Mouse (Mus musculus): ENCODE measurements at regions not wholly inside any gene's neighbourhood (a gene's known extent, or its start where the extent isn't known, plus 50 kb on each side); places are given as distances from the start of the nearest gene placed in this dataset.
A peak's percentile ranks its signal among the peaks of the same experiment; 100 is the strongest.

DNA sequence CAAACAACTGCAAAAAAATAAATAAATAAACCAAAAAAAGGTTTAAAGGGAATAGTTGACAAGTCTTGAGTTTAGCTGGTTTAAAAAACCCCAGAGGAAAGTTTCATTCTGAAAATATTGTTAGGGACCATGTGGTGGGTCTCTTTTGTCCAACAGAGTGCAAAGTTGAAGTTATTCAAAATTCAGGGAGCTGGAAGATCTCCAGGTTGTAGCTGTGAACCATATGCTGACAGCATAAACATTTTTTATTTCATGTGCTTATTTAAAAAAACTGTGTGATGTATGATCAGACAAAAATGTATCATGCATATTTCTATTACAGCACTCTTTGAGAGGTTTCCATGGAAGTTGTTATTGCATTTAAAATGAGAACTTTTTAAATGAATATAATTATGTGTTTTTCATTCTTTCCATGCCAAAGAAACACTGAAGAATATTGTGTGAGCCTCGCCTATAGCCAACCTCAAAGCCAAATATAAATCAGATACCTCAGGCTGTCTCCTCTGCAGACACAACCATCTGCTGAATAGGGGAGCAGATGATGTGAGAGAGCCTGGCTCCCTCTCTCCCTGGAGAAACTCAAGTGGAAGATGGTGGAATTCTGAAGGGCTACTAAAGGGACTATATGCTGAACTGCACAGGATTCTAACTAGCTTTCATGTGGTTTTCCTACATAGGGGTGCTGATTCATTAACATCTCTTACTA lies 413.4 kb upstream of the Impad1 start:
- peak; percentile 7 to 51 for DNase-seq (ENCODE audit: low spot score in 2 of 2)

DNA sequence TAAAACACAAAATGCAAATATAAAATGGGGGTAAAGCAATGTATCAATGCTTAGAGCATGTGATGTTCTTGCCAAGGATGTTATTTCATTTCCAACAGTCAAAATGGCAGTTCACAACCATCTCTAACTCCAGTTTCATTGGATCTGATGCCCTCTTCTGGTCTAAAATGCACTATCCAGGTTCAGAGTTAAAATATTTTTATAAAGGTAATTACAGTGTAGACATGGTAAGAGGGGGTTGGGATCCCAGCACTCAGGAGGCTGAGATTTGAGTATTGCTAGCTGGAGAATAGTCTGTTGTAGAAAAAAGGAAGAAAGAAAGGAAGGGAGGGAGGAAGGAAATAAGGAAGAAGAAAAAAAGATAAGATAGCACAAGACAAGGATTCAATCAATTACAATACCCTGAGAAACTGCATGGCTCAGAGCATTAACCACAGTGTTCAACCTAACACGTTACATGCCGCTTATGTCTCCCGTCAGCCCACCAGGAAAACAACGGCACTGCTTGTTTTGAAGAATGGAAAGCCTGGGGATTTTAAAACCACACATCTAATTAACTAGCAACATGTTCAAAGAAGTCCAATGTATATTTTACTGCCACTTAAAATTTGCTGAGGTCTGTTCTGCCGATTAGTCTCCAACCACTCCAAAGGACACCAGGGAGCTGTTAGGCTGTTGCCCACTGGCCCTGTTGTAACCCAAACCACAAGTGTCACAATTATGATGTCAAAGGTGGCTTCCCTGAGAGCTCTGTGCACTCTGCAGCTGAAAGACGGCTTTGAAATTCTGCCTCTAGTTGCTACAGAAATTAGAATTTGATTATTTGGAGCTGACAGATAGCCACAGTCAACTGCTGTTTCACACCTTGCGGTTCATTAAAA lies 412.4 kb upstream of the Impad1 start:
- DNase-seq (ENCODE audit: low spot score in 2 of 2): no peak

DNA sequence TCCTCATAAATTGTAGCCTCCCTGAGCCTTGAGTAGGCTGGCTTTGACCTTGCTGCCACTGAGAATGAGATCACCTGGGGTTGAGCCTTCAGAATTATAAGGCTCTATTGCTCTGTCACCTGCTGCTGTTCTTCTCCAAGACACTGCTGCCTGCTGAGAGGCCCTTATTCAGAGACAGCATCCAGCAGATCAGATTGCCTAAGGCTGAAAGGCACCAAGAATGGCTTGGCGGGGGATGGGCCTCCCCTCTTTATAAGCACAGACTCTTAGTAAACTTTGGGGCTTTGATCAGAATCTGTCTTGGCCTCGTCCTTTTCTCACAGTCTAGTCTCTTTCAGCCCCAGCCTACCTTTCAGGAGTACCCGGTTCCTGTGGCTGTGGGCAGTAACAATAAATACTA lies 401.1 kb upstream of the Impad1 start:
- no peak for DNase-seq (ENCODE audit: low spot score in 2 of 2)

DNA sequence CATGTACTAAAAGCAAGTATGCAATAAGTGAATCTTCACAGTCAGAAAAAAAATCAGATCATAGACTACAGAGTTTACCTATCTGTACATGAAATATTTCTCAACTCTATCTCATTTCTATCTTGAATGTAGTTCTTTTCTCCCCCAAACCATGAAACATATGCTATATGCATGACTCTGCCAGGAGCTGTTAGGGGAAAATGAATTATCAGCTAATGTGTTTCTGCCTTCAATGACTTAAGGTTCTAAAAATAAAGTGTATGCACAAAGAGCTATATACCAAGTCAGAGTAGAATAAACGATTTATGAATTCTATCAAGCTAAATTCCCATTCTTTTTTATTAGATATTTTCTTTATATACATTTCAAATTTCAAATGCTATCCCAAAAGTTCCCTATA lies 388.4 kb upstream of the Impad1 start:
- DNase-seq (ENCODE audit: low spot score in 2 of 2): no peak

DNA sequence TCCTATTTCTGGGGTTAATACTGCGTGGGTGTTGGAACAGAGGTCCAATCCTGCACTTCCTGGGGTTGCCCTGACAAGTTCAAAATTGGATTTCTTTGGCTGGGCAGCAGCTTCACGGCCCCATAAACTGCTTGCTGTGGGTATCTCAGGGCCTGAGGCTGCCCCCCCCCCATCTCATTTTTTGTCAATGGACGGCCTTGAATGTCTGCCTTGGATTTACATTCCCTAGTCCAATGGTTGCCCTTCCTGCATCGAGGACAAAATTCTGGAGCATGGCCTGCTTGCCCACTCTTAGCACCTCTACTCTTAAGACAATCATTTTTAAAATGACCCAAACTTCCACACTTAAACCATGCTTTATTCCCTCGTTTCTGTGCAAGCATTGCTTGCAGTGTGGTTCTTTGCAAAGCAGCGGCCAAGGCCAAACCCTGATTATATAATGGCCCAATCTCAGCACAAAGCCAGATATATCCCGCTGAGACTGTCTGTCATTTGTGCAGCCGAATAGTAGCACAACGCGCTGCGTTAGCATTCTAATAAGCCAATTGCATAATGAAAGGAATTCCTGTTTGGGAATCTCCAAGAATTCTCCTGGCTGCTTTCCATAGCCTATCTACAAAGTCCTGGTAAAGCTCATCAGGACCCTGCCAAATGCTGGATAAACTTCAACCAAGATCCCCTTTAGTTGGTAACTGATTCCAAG lies 386.0 kb upstream of the Impad1 start:
- peak; percentile 5 to 7 for DNase-seq (ENCODE audit: low spot score in 2 of 2)

DNA sequence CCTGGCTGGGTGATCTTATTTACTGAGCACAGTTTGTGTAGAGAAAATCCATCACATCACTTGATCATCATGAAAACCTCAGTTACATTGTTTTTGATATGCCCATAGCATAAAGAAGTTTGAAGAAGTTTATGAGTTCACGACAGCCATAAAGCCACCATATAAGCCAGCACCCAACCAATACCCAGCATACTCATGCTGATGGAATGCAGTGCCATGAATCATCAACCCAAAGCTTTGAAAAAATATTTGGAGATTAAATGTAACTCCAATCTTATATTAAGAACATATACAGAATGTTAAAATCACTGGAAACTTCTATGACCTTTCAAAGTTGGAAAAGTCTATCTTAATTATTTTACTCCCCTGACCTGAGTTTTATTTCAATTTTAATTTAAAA lies 372.1 kb upstream of the Impad1 start:
- no peak for DNase-seq (ENCODE audit: low spot score in 2 of 2)

DNA sequence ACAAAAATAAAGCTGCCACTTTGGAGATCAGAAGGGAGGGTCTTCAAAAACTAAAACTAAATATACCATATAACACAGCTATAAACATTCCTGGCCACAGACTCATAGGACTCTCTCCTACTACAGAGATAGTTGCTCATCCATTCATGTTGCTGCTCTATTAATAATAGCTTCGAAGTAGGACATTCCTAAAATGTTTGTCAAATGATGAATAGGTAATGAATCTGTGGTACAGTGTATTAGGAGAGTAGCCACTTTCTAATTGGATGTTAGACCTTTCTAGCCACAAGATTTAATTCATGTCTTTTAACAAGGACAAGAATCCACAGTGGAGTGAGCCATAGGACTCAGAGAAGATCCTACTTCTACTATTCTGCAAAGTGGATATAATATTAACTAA lies 367.8 kb upstream of the Impad1 start:
- DNase-seq (ENCODE audit: low spot score in 2 of 2): no peak

DNA sequence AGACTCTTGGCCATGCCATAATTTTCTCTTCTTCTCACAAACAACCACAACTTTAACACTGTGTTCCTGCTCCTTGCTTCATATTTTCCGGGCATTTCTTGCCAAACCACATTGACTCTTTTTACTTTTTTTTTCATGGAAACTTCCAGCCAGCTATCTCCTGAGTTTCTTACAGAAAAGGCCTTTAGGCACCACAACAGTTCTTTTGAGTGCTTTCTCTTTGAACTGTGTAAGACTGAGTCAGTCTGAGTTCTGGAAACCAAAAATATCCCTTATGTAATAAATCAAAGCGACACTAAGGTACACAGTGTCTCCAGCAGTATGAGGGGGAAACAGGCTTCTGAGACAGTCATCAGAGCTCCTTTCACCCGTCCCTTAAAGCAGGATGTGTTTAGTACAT lies 337.6 kb upstream of the Impad1 start:
- DNase-seq (ENCODE audit: low spot score in 2 of 2): peak; percentile 4 to 11

DNA sequence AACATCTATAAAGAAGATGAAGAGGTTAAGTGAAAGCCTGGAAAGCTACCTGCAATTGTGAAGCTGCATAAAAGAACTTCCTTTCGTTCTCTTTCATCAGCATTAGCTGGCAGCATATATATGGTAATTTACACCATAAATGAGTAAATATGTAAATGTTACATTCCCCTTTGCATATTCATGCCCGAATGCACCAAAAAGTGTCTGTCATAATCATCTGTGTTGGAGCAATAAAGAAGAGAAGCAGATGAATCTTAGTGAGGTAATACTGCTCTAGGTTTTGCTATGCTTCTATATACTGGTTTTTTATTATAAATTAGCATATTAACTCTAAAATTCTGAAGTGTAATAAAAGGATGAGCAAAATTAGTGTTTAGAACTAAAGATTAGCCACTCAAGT lies 332.9 kb upstream of the Impad1 start:
- DNase-seq (ENCODE audit: low spot score in 2 of 2): no peak

DNA sequence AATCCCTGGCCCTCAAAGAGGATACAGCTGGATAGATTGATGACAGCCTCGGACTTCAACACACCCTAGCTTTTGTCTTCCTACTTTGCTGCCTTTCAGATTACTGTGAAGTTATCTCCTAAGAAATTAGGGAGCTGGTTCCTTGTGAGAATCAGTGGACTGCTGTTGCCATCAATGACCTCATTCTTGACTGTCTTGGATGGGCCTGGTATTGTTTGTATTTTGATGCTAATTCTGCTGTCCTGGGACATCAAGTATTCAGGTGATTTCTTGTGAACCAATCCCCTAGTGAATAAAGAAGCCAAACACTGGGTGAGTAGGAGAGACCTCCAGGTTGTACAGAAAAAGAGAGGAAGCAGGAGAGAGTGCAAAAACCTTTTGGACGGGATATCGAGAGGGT lies 305.3 kb upstream of the Impad1 start:
- DNase-seq (ENCODE audit: low spot score in 2 of 2): no peak

DNA sequence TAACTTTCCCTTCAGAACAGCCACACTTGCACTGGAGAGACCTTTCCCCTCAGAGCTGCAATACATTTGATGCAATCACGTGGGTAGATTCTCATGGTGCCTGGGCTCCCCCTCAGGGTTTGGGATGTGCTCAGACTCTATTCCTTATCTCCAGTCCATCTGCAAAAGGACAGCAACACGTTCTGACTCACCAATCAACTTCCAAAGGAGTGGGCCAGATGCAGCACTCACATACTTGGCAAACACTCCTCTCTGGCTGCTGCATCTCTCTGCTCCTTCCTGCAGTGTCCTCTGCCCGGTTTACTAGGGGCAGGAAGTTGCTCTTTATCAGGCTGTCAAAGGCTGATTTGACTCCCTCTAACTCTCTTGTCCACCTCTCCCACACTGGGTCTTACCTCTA lies 285.6 kb upstream of the Impad1 start:
- no peak for DNase-seq (ENCODE audit: low spot score in 2 of 2)

DNA sequence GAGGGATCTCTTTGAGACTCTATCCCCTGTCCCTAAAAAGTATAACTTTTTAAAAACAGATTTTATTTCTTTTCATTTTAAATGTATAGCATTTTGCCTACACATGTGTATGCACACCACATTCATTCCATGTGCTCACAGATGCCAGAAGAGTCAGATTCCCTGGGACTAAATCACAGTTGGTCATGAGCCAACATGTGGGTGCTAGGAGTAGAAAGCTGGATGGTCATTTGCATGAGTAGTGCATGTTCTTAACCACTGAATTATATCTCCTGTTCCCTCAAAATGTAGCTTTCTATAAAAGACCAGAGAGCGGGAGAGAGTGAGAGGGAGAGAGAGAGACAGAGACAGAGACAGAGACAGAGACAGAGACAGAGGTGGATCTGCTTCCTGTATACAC lies 281.6 kb upstream of the Impad1 start:
- DNase-seq (ENCODE audit: low spot score in 2 of 2): peak in 1 of 2 experiments; percentile 10

DNA sequence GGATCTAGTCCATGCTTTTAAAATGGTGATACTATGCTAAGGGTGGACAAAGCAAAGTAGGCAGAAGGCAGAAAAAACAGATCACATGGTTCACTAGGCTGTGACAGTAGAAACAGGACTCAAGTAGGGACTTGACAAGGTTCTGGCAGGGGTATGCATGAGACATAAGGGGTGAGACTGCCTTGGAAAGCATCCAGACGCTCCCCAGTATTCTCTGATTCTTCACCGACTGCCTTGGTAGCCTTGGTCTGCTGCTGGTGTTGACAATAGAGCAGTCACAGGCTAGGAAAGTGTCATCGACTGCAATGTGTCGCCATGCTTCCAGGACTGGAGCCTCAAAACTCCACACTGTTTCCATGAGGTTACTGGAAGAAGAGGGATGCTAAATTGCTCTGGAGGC lies 278.1 kb upstream of the Impad1 start:
- no peak for DNase-seq (ENCODE audit: low spot score in 2 of 2)

DNA sequence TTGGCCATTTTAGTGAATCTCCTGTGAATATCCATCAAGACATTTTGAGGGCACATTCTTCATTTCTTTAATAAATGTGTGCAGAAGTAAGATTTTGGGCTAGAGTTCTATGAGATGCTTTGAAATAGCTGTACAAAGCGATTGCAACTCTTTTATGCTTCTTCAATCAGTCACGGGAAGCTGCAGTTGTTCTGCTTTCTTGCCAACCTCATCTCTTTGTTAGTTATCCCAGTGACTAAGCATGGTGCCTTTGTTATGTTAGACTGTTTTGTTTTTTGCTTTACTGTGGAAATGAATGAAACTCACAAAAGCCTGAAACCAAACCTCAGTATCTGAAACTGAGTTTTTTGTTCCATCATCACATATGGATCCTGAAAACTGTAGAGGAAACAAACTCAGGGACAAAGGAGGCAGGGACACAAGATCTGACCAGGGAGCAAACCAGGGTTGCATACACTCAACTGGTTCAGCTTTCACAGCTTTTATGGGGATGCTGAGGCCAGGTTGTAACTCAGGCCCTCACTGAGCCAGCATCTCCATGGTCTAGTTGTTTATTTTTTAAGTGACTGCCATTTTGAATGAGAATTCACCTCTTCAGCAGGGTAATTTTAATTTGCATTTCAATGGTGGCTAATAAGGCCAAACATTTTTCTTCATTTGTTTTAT lies 266.3 kb upstream of the Impad1 start:
- no peak for DNase-seq (ENCODE audit: low spot score in 2 of 2)

DNA sequence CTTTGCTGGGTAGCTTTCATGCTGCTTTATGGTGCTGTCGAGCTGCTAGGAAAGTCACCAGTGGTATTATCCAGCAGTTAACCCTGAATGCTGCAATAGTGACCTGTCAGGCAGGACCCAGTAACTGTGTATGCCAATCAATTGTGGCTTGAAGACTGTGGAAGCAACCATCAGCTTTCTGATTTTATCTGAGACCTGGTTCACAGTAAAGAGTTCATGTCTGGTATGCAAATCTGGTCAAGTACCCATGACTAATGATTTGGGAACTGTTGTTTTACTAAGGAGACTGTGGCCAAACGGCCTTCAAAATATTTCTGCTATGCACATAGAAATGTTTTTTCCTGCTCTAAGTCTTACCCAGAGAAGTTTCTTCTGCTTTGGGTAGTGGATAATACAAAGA lies 236.8 kb upstream of the Impad1 start:
- DNase-seq (ENCODE audit: low spot score in 2 of 2): no peak

DNA sequence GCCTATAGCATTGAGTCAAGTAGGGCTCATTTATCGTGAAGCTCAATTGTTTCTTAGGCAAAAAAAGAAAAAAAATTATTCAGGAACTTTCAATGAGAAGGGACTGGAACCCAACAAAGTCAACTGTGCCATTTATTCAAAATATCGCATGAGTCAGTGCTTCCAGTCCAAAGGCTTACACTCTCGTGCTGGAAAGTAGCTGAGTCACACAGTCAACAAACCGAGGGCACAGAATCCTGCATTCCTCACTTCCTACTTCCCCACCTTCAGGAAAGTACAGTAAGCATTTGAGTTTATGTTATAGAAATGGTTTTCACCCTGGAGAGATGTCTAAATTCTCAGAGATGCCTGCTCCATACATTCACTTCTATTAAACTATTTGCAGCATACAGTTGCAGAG lies 194.3 kb upstream of the Impad1 start:
- no peak for DNase-seq (ENCODE audit: low spot score in 2 of 2)

DNA sequence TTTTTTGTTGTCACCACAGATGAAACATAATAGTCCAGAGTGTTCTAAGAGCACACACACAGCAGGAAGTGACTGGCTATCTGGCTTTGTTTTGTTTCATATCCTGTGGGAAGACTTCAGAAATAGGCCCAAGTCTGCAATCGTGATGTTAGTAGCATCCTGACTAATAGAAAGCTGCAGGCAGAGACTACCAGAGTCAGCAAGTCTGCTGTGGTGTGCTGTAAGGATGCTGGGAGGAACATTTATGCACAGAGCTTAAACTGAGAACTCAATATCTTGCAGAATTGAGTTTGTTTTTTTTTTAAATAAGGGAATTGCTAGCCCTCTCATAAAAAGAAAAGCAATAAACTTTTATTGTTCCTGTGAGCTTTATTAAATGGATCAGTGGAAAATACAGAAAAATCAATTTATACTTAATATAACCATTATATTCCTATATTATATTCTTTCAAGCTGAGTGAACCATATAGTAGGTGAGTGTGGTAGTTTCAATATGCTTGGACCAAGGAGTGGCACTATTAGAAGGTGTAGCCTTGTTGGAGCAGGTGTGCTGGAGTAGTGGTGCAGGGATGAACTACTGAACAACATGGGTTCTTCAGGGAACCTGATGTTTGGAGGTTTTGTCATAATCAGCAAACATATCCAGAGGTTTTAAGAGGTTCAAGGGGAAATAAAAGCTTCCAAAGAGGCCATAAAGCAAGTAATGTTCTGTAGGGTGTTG lies 190.5 kb upstream of the Impad1 start:
- no peak for DNase-seq (ENCODE audit: low spot score in 2 of 2)

DNA sequence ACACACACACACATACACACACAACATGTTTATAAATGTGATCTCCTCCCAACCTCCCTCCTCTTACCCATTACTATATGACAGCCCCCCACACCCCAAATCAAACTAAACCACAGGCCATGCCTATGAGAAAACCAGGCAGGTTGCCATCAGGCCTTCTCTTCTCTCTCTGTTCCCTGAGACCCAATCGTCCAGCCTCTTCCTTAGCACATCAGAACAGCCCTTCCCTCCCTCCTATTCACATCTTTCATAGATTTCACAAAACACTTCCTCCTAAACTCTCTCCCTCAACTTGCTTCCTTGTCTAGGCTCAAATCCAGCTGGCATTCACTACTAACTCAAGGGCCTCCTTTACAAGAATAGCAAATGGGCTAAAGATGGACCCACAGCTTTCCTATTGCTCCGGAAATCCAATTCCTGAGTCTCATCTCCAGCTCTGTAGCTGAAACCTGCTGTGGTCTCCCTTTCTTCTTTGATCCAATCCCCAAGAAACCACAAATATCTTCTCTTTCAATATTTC lies 178.7 kb upstream of the Impad1 start:
- DNase-seq (ENCODE audit: low spot score in 2 of 2): no peak

DNA sequence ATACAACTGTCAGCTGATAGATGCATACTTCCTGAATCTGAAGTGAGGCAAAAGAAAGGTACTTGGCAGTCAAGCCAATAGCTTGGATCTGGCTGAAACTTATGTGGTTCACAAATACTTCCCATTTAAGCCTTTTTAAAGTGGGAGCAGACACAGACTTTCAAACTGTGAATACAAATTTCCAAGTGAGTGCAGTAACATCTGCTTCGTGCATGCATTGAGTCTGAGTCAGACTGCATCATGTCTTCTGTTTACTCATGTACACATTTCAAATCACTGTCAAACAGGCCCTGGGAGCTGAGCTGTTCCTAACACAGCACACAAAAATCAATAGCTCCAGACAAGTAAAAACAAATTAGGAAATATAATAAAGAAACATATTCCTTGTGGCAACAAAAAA lies 155.8 kb upstream of the Impad1 start:
- DNase-seq (ENCODE audit: low spot score in 2 of 2): peak in 1 of 2 experiments; percentile 11

DNA sequence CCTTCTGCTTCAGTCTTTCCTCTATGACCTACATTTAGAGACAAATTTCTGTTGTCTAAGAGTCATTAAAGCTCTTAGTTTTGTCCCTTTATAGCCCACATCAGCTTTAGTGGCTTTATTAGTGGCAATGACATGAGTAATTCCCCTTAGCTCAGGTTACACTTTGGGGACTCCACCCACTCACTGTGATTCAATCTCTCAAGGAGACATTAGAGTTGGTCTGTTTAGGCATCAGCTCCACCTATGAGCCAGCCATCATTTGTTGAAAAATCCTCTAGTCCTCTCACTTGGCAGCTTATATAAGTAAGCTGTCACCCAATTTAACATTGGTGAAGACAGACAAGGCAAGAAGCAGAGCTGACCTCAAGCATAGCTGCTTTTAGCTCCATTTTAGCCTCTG lies 151.3 kb upstream of the Impad1 start:
- no peak for DNase-seq (ENCODE audit: low spot score in 2 of 2)

DNA sequence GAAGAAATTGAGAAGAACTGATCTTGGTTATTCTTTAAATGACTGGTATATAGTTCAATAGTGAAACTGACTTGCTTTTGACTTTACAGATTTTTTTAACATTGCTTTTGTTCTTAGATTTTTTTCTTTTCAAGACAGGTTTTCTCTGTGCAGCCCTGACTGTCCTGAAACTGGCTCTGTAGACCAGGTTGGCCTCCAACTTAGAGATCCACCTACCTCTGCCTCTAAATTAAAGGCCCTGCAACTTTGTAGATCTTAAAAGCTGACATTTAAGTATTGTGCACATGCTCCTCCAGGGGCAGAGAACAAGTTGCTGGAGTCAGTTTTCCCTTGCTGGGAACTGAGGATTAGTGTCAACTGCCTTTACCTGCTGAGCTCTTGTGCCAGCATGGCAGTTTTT lies 132.6 kb upstream of the Impad1 start:
- DNase-seq (ENCODE audit: low spot score in 2 of 2): no peak
